In the genomic region with DNA sequence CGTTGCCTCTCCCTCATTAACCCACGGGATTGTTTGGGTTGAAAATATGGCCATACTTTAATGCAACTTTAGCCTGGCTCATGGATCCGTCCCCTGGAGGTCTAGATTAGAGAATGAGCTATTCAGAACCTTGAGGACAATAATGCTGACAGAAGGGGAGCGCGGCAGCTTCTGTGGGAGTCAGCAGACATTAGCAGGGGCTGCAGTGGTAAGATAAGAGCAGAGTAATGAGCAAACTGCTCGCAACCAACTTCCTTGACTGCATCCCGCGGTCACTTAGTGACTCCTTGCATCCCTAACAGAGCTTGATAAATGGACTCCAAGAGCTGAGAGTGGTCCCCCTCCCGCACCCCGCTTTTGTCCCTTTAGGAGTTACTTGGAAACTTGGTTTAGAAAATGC, we compare ENCODE assay signal across 22 mouse cellular contexts.
A peak's percentile ranks its signal among the peaks of the same experiment; 100 is the strongest.
DNase-seq lines count a peak whose midpoint lies in the region; ATAC-seq and TF ChIP-seq lines count a peak whose summit lies in the region.
"Had no signal": no experiment of that assay in that cellular context is flagged by ENCODE, and none has a peak within 500 bp of the region (broad histone marks: within the 10 kb centered on the region; RNA-seq: fewer than 3 reads in every experiment).

No protein-coding gene starts in this region.

- TF ChIP-seq EP300 in liver, embryonic 14.5 days (IDR thresholded peaks at IDR 0.05; ENCODE audit: low read depth) = no peak

- no peak overlapping the region for H3K9ac ChIP-seq in liver, embryonic 14.5 days (replicated peaks)
- H3K9ac ChIP-seq in midbrain, postnatal 0 days (replicated peaks; ENCODE audit: low read length, poor library complexity, severe bottlenecking) = no peak overlapping the region
- H3K9ac ChIP-seq in hindbrain, embryonic 16.5 days (ENCODE audit: low read depth, low read length) = no peak overlapping the region
- H3K9ac ChIP-seq: limb, embryonic 13.5 days; midbrain, embryonic 13.5 days had no signal

- H3K4me1 ChIP-seq in limb, embryonic 10.5 days = peaks cover 26% of the 10 kb centered on the region
- peaks cover 0 to 3% of the 10 kb centered on the region in 2 experiments; a peak in 2 of 4 replicates for H3K4me1 ChIP-seq in liver, embryonic 14.5 days (replicated peaks; ENCODE audit: control insufficient read depth in 2 of 2, insufficient read depth in 2 of 2, low read length in 1 of 2)
- no peaks in the 10 kb centered on the region for H3K4me1 ChIP-seq in midbrain, postnatal 0 days (ENCODE audit: insufficient read depth, low read length)
- H3K4me1 ChIP-seq in hindbrain, embryonic 16.5 days (ENCODE audit: control insufficient read depth, insufficient read depth, low read depth, low read length) = no peaks in the 10 kb centered on the region
- H3K4me1 ChIP-seq: midbrain, embryonic 13.5 days had no signal

- no peaks in the 10 kb centered on the region for H3K9me3 ChIP-seq in limb, embryonic 10.5 days (replicated peaks)
- no peaks in the 10 kb centered on the region for H3K9me3 ChIP-seq in liver, embryonic 14.5 days (ENCODE audit: control insufficient read depth, low read length)
- H3K9me3 ChIP-seq in midbrain, postnatal 0 days (ENCODE audit: low read length) = no peaks in the 10 kb centered on the region
- no peaks in the 10 kb centered on the region for H3K9me3 ChIP-seq in hindbrain, embryonic 16.5 days (ENCODE audit: control insufficient read depth, low read length)
- H3K9me3 ChIP-seq: limb, embryonic 13.5 days; midbrain, embryonic 13.5 days had no signal

- H3K4me2 ChIP-seq in liver, embryonic 14.5 days (ENCODE audit: low read depth) = no peak overlapping the region
- H3K4me2 ChIP-seq in midbrain, postnatal 0 days (ENCODE audit: low read depth, low read length, poor library complexity, severe bottlenecking) = no peak overlapping the region
- no peak overlapping the region for H3K4me2 ChIP-seq in hindbrain, embryonic 16.5 days (ENCODE audit: low read length)
- H3K4me2 ChIP-seq: limb, embryonic 13.5 days; midbrain, embryonic 13.5 days had no signal

- 0 out of 2 replicates have a peak overlapping the region, but pooled peaks have one; percentile 25 for H3K27ac ChIP-seq in limb, embryonic 10.5 days
- H3K27ac ChIP-seq in liver, embryonic 14.5 days = no peak overlapping the region
- H3K27ac ChIP-seq in midbrain, postnatal 0 days (ENCODE audit: low read depth, low read length) = no peak overlapping the region
- no peak overlapping the region for H3K27ac ChIP-seq in hindbrain, embryonic 16.5 days (ENCODE audit: low read depth, low read length)
- H3K27ac ChIP-seq: limb, embryonic 13.5 days; midbrain, embryonic 13.5 days had no signal

- H3K27me3 ChIP-seq in limb, embryonic 10.5 days (ENCODE audit: low read depth, poor library complexity, severe bottlenecking) = no peaks in the 10 kb centered on the region
- H3K27me3 ChIP-seq in liver, embryonic 14.5 days (ENCODE audit: control insufficient read depth, insufficient read depth, low read length) = no peaks in the 10 kb centered on the region
- H3K27me3 ChIP-seq in midbrain, postnatal 0 days (ENCODE audit: insufficient read depth, low read length) = no peaks in the 10 kb centered on the region
- no peaks in the 10 kb centered on the region for H3K27me3 ChIP-seq in hindbrain, embryonic 16.5 days (replicated peaks; ENCODE audit: control insufficient read depth, insufficient read depth, low read length)
- H3K27me3 ChIP-seq: limb, embryonic 13.5 days; midbrain, embryonic 13.5 days had no signal

- ATAC-seq in liver, embryonic 14.5 days (ENCODE audit: insufficient read depth) = 0 out of 2 replicates have a peak, but pooled peaks have one; percentile 28
- peak; percentile 70 for ATAC-seq in megakaryocyte-erythroid progenitor cell, adult 5-6 weeks (replicated peaks; ENCODE audit: low FRiP score, low TSS enrichment, poor library complexity, severe bottlenecking)
- ATAC-seq in midbrain, postnatal 0 days (ENCODE audit: low FRiP score) = no peak
- no peak for ATAC-seq in hindbrain, embryonic 16.5 days
- ATAC-seq: CD4-positive, CD25-positive, alpha-beta regulatory T cell, adult 4 months; forebrain, embryonic 16.5 days; intestine, embryonic 16.5 days; midbrain, embryonic 13.5 days had no signal

- no peaks in the 10 kb centered on the region for H3K36me3 ChIP-seq in limb, embryonic 10.5 days
- no peaks in the 10 kb centered on the region for H3K36me3 ChIP-seq in liver, embryonic 14.5 days (replicated peaks; ENCODE audit: control insufficient read depth, insufficient read depth, low read depth)
- H3K36me3 ChIP-seq in midbrain, postnatal 0 days (ENCODE audit: insufficient read depth, low read length) = no peaks in the 10 kb centered on the region
- no peaks in the 10 kb centered on the region for H3K36me3 ChIP-seq in hindbrain, embryonic 16.5 days (ENCODE audit: control insufficient read depth, insufficient read depth, low read length)
- H3K36me3 ChIP-seq: limb, embryonic 13.5 days; midbrain, embryonic 13.5 days had no signal

- DNase-seq in c-Kit-positive CD71-negative TER-119-negative erythroid progenitor cells, embryonic 14.5 days (ENCODE audit: low read depth) = peak; percentile 22
- no peak for DNase-seq in limb, embryonic 10.5 days (ENCODE audit: low spot score)
- peak in 2 of 3 experiments; percentile 9 to 11 for DNase-seq in liver, embryonic 14.5 days (ENCODE audit: low read depth in 3 of 3, low spot score in 3 of 3)
- no peak for DNase-seq in midbrain, postnatal 0 days (ENCODE audit: low spot score)
- DNase-seq in heart, adult 8-10 months (ENCODE audit: low spot score) = no peak
- DNase-seq: adrenal gland, adult 8-10 months; cerebellum, adult 11-12 months; cerebellum, adult 9-11 months; heart, postnatal 14 days; kidney, adult 9 months; kidney, postnatal 10 days; layer of hippocampus, adult 9-11 months; lung, adult 2 months; lung, postnatal 10 days had no signal

- WGBS in limb, embryonic 10.5 days = 90% methylated on average over 10 of the region's 10 CpGs
- WGBS in liver, embryonic 14.5 days (ENCODE audit: insufficient replicate concordance) = 9% methylated on average over 10 of the region's 10 CpGs
- 70% methylated on average over 10 of the region's 10 CpGs for WGBS in midbrain, postnatal 0 days
- 87% methylated on average over 10 of the region's 10 CpGs for WGBS in hindbrain, embryonic 16.5 days

- no peak for TF ChIP-seq CTCF in liver, embryonic 14.5 days (IDR thresholded peaks at IDR 0.05; ENCODE audit: low read depth)
- TF ChIP-seq CTCF in midbrain, postnatal 0 days (IDR thresholded peaks at IDR 0.05) = no peak

- H3K4me3 ChIP-seq in limb, embryonic 10.5 days = no peak overlapping the region
- no peak overlapping the region for H3K4me3 ChIP-seq in liver, embryonic 14.5 days (ENCODE audit: insufficient read depth in 1 of 2, low read depth in 2 of 2, low read length in 2 of 2)
- H3K4me3 ChIP-seq in midbrain, postnatal 0 days (ENCODE audit: low read depth, low read length) = no peak overlapping the region
- no peak overlapping the region for H3K4me3 ChIP-seq in hindbrain, embryonic 16.5 days (ENCODE audit: low read length)
- H3K4me3 ChIP-seq: erythroblast, embryonic 14.5 days; limb, embryonic 13.5 days; midbrain, embryonic 13.5 days had no signal

Comparison
In these comparisons a context has a peak if more than half of its experiments do, and no peak if none do; other contexts are left out.
1. DNase-seq: peak in c-Kit-positive CD71-negative TER-119-negative erythroid progenitor cells, embryonic 14.5 days (single experiment) and liver, embryonic 14.5 days (2 of 3); none in limb, embryonic 10.5 days (single experiment), midbrain, postnatal 0 days (single experiment) and heart, adult 8-10 months (single experiment).
2. ATAC-seq: peak in liver, embryonic 14.5 days (single experiment) and megakaryocyte-erythroid progenitor cell, adult 5-6 weeks (single experiment); none in midbrain, postnatal 0 days (single experiment) and hindbrain, embryonic 16.5 days (single experiment).